Mouse (Mus musculus) intestine, embryonic 14.5 days (tissue): ENCODE results near the gene Fars2. TPM values are rescaled to one million over a fixed set of nuclear protein-coding genes. Genes with fewer than 3 reads are reported as not detected.
A peak's percentile ranks its signal among the peaks of the same experiment; 100 is the strongest.

ENCODE experiments used
- ATAC-seq: fragments of 200-750 bp; cut with Nextera tagmentation; replicated peaks from 2 replicates; pipeline ENCODE4 v1.8.0; 2017; ENCODE audit warnings: low read depth, moderate number of reproducible peaks, moderate TSS enrichment, moderate library complexity; ENCODE audit not compliant: low FRiP score, low TSS enrichment
- DNase-seq: peaks from one replicate; pipeline ENCODE4 v3.0.0-alpha.2; 2018; ENCODE audit warnings: low spot score
- H3K27ac ChIP-seq: fragments of 300-500 bp; sonication (generic); 2 replicates; pipeline ENCODE4 v1.5.1; 2014; ENCODE audit warnings: low read depth, mild to moderate bottlenecking, control low read depth
- H3K27me3 ChIP-seq: fragments of 300-500 bp; sonication (generic); replicated peaks from 2 replicates; pipeline ENCODE4 v1.6.1; 2014; ENCODE audit warnings: low read length, control low read depth; ENCODE audit not compliant: control insufficient read depth, insufficient read depth
- H3K36me3 ChIP-seq: fragments of 300-500 bp; sonication (generic); 2 replicates; pipeline ENCODE4 v1.6.1; 2014; ENCODE audit warnings: low read length, control low read depth; ENCODE audit not compliant: control insufficient read depth, insufficient read depth
- H3K4me1 ChIP-seq: fragments of 300-500 bp; sonication (generic); replicated peaks from 2 replicates; pipeline ENCODE4 v1.6.1; 2014; ENCODE audit warnings: low read length, control low read depth, mixed read lengths; ENCODE audit not compliant: control insufficient read depth, insufficient read depth
- H3K4me2 ChIP-seq: fragments of 300-500 bp; sonication (generic); 2 replicates; pipeline ENCODE4 v1.6.1; 2014; ENCODE audit warnings: low read length
- H3K4me3 ChIP-seq: fragments of 300-500 bp; sonication (generic); 2 replicates; pipeline ENCODE4 v1.5.1; 2014; ENCODE audit warnings: low read depth, low read length, control low read depth, mixed read lengths
- H3K9ac ChIP-seq: fragments of 300-500 bp; sonication (generic); 2 replicates; pipeline ENCODE4 v1.6.1; 2014; ENCODE audit warnings: mild to moderate bottlenecking, low read length
- H3K9me3 ChIP-seq: fragments of 300-500 bp; sonication (generic); 2 replicates; pipeline ENCODE4 v1.6.1; 2016; ENCODE audit warnings: low read length, control low read depth; ENCODE audit not compliant: control insufficient read depth
- WGBS: fragments of 180-500 bp; shearing (Covaris S2); extraction: QIAGEN DNeasy Blood & Tissue Kit; methylation state at CpG from one replicate; pipeline ENCODE4 v1.1.7; 2014; 5-methylcytosine and 5-hydroxymethylcytosine counted together
- polyA plus RNA-seq: library from polyadenylated mRNA; unstranded; fragments of >200 nt; fragmentation: Nextera tagmentation; extraction: Ambion mirVana; gene quantifications from 2 replicates; pipeline ENCODE4 v1.2.1, GENCODE M21; 2014

The Fars2 gene
- polyA plus RNA-seq, 1 experiment from 2014 or later: 37.6 TPM

- Histone ChIP-seq H3K36me3 (no peaks in the 10 kb centered on the region), H3K9me3 (no peaks in the 10 kb centered on the region), H3K4me3 (no peak overlapping the region), H3K4me2 (no peak overlapping the region), H3K4me1 (peaks cover 4% of the 10 kb centered on the region; the same call in 1 of the 2 replicates), H3K27ac (peak overlapping the region; percentile 36), H3K9ac (no peak overlapping the region), H3K27me3 (no peaks in the 10 kb centered on the region)
- DNase-seq (peak; percentile 50), ATAC-seq (peak; percentile 71; the same call in 1 of the 2 replicates)
- 23% methylated on average over 5 of the region's 5 CpGs for WGBS
Observed at GRCm38 (mm10) chr13:36529467-36530039, 412.3 kb downstream of the Fars2 start.

- H3K4me2 ChIP-seq: no peak overlapping the region
- H3K27me3 ChIP-seq: no peaks in the 10 kb centered on the region
- no peak overlapping the region for H3K9ac ChIP-seq
- peak; percentile 37 for DNase-seq
- no peak overlapping the region for H3K27ac ChIP-seq
- H3K4me3 ChIP-seq: no peak overlapping the region
- no peak for ATAC-seq
- H3K4me1 ChIP-seq: peaks cover 4% of the 10 kb centered on the region; the same call in 1 of the 2 replicates
- H3K36me3 ChIP-seq: no peaks in the 10 kb centered on the region
- H3K9me3 ChIP-seq: no peaks in the 10 kb centered on the region
- 100% methylated on average over 1 of the region's 1 CpGs for WGBS
Observed at GRCm38 (mm10) chr13:36530852-36531251, 413.6 kb downstream of the Fars2 start.

GRCm38 (mm10) chr13:36531893-36532292 lies 414.7 kb downstream of the Fars2 start:
- peaks cover 4% of the 10 kb centered on the region; the same call in 1 of the 2 replicates for H3K4me1 ChIP-seq
- ATAC-seq (no peak), DNase-seq (peak; percentile 39)
- WGBS: 69% methylated on average over 3 of the region's 3 CpGs
- H3K4me3 ChIP-seq: no peak overlapping the region
- no peak overlapping the region for H3K27ac ChIP-seq
- H3K9ac ChIP-seq: no peak overlapping the region
- H3K36me3 ChIP-seq: no peaks in the 10 kb centered on the region
- H3K27me3 ChIP-seq: no peaks in the 10 kb centered on the region
- no peak overlapping the region for H3K4me2 ChIP-seq
- no peaks in the 10 kb centered on the region for H3K9me3 ChIP-seq

- Histone ChIP-seq H3K36me3 (no peaks in the 10 kb centered on the region), H3K9ac (no peak overlapping the region), H3K4me3 (no peak overlapping the region), H3K4me1 (peaks cover 4% of the 10 kb centered on the region; the same call in 1 of the 2 replicates), H3K27me3 (no peaks in the 10 kb centered on the region), H3K4me2 (no peak overlapping the region), H3K9me3 (no peaks in the 10 kb centered on the region), H3K27ac (no peak overlapping the region)
- ATAC-seq (no peak), DNase-seq (peak; percentile 36)
- 93% methylated on average over 5 of the region's 5 CpGs for WGBS
Observed at GRCm38 (mm10) chr13:36533071-36533470, 415.9 kb downstream of the Fars2 start.

- no peaks in the 10 kb centered on the region for H3K9me3 ChIP-seq
- peaks cover 4% of the 10 kb centered on the region; the same call in 1 of the 2 replicates for H3K4me1 ChIP-seq
- 83% methylated on average over 7 of the region's 7 CpGs for WGBS
- H3K27me3 ChIP-seq: no peaks in the 10 kb centered on the region
- no peak overlapping the region for H3K27ac ChIP-seq
- no peak overlapping the region for H3K4me3 ChIP-seq
- H3K36me3 ChIP-seq: no peaks in the 10 kb centered on the region
- peak; percentile 28 for DNase-seq
- no peak overlapping the region for H3K4me2 ChIP-seq
- H3K9ac ChIP-seq: no peak overlapping the region
- no peak for ATAC-seq
Observed at GRCm38 (mm10) chr13:36533518-36533917, 416.3 kb downstream of the Fars2 start.

GRCm38 (mm10) chr13:36533966-36534540 lies 416.8 kb downstream of the Fars2 start:
- ATAC-seq (no peak), DNase-seq (no peak)
- H3K9me3 ChIP-seq: no peaks in the 10 kb centered on the region
- WGBS: 69% methylated on average over 8 of the region's 8 CpGs
- no peak overlapping the region for H3K9ac ChIP-seq
- H3K4me1 ChIP-seq: peaks cover 4% of the 10 kb centered on the region; the same call in 1 of the 2 replicates
- H3K27ac ChIP-seq: no peak overlapping the region
- no peak overlapping the region for H3K4me3 ChIP-seq
- no peak overlapping the region for H3K4me2 ChIP-seq
- H3K27me3 ChIP-seq: no peaks in the 10 kb centered on the region
- H3K36me3 ChIP-seq: no peaks in the 10 kb centered on the region

- WGBS: 54% methylated on average over 3 of the region's 3 CpGs
- peak; percentile 49 for DNase-seq
- Histone ChIP-seq H3K9ac (no peak overlapping the region), H3K4me2 (no peak overlapping the region), H3K4me3 (no peak overlapping the region), H3K36me3 (no peaks in the 10 kb centered on the region), H3K9me3 (no peaks in the 10 kb centered on the region), H3K27ac (no peak overlapping the region), H3K4me1 (no peaks in the 10 kb centered on the region), H3K27me3 (no peaks in the 10 kb centered on the region)
- no peak for ATAC-seq
Observed at GRCm38 (mm10) chr13:36537580-36537979, 420.4 kb downstream of the Fars2 start.

- no peaks in the 10 kb centered on the region for H3K4me1 ChIP-seq
- no peak for ATAC-seq
- peak; percentile 46 for DNase-seq
- no peaks in the 10 kb centered on the region for H3K27me3 ChIP-seq
- H3K9ac ChIP-seq: no peak overlapping the region
- no peaks in the 10 kb centered on the region for H3K9me3 ChIP-seq
- no peaks in the 10 kb centered on the region for H3K36me3 ChIP-seq
- WGBS: 53% methylated on average over 2 of the region's 2 CpGs
- no peak overlapping the region for H3K4me3 ChIP-seq
- H3K27ac ChIP-seq: no peak overlapping the region
- H3K4me2 ChIP-seq: no peak overlapping the region
Observed at GRCm38 (mm10) chr13:36538385-36538784, 421.2 kb downstream of the Fars2 start.

- Histone ChIP-seq H3K9me3 (no peaks in the 10 kb centered on the region), H3K27me3 (no peaks in the 10 kb centered on the region), H3K9ac (no peak overlapping the region), H3K36me3 (no peaks in the 10 kb centered on the region), H3K27ac (no peak overlapping the region), H3K4me3 (no peak overlapping the region), H3K4me2 (no peak overlapping the region), H3K4me1 (no peaks in the 10 kb centered on the region)
- DNase-seq (peak; percentile 47), ATAC-seq (no peak)
- WGBS: 42% methylated on average over 10 of the region's 10 CpGs
Observed at GRCm38 (mm10) chr13:36540231-36540630, 423.0 kb downstream of the Fars2 start.
